Mouse (Mus musculus) layer of hippocampus, postnatal 14 days (tissue): Measurements from ENCODE around the gene Sapcd1. TPM values are rescaled to one million over a fixed set of nuclear protein-coding genes. Genes with fewer than 3 reads are reported as not detected.
"Not testable (repeated sequence)": the region's sequence is repeated elsewhere in the genome, so short reads cannot be mapped to it uniquely, and the experiment has no call there.

ENCODE experiments used
- DNase-seq, 2 experiments: peaks; one replicate each; pipeline ENCODE4 v3.0.0; 2021 to 2022; ENCODE audit warnings: low spot score in 2 of 2, mixed read lengths in 1 of 2
- total RNA-seq, 2 experiments: library from RNA; stranded (reverse); gene quantifications; 2 replicates each; pipeline ENCODE4 v1.2.3; 2021

Gene Sapcd1
- total RNA-seq, 2 experiments from 2014 or later: 1.8 to 2.6 TPM

GRCm38 (mm10) chr17:35055691-35056495, 28.1 kb upstream of the Sapcd1 start:
- no peak for DNase-seq

DNA sequence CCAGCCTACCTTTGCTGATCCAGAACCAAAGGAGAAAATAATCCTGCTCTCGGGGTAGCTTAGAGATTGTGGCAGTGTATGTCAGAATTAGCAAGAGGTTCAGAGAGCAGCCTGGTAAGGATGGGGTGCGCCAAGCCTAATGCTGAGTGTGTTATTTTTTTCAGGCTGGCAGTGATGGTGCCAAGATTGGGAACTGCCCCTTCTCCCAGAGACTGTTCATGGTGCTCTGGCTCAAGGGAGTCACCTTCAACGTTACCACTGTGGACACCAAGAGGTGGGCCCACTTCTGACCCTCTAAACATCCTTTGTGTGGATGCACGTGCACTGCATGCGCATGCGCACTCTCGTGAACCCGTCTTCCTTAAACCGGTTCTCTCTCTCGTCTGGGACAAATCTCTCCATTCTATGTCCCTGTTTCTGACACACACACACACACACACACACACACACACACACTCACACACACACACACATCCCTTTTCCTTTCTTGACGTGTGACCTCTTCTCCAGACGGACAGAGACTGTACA, 24.5 kb upstream of the Sapcd1 start:
- DNase-seq: no peak

DNA sequence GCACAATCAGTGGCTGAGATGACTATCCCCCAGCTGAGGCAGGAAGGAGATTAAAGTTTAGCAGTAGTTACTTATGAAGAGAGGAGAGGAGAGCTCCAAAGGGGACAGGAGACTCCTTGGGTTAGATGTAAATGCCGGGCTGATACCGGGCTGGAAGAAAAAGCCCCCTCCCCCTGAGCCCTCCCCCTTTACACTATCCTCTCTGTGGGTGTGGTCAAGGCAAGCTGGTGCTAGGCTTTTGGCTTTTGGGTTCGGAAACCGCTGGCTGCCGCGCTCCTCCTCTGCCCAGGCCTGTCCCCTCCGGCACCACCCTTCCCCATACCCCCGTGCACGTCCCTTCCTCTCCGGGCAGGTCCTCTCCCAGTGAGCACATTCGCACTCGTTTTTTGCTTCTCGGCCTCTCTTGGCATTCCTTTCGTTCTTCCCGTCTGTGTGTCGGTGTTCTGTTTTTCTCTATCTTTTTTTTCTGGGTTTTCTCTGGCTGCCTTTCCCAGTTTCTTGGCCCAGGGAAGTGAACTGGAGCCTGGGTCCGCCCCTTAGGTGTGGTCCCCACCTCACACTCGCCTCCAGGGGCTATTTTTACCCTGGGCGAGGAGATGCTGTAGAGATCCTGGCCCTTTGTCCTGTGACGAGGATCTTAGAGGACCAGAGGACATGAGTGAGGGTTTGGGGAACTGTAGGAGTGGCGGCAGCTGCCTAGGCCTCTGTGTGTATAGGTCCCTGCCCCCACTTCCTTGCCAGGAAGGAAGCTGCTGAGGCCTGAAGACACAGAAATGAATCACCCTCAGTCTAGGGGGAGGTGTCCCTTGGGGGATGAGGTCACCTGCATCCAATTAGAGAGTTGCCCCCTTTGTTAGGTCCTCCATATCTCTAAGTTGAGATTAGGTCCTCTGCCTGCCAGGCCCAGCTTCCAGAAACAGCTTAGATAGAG, 23.6 kb upstream of the Sapcd1 start:
- no peak for DNase-seq

DNA sequence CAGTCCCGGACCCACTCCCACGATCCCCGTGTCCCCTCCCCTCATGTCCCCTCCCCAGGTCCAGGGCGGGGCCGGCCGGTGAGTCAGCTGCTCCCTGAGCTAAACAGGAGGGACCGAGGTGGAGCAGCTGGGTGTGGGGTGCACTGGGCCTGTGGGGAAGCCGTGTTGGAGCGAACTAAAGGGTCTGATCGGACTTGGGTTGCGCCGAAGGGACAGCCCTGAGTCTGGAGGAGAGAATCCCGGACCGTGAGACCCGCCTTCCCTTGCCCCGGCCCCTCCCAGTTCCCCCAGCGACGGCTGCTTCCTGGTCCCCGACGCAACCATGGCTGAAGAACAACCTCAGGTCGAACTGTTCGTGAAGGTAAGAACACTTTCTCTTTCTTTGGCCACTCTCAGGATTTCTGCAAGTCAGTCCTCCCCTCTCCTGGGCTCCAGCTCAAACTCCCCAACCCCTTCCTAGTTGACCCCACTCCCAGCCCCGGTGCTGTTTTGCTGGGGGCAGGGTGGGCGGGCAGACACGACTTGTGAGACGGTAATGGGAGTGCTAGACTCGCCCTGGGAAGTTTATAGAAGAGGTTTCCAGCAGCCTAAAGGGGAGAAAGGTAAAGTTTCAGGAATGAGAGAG, 22.4 kb upstream of the Sapcd1 start:
- no peak for DNase-seq

- DNase-seq: no peak
Observed at GRCm38 (mm10) chr17:35049561-35050016, 21.8 kb upstream of the Sapcd1 start, which contains the start of gene Clic1. TSS of gene Clic1 (plus strand) at chr17:35049966.

GRCm38 (mm10) chr17:35048932-35049440, 21.2 kb upstream of the Sapcd1 start:
- DNase-seq: no peak

DNA sequence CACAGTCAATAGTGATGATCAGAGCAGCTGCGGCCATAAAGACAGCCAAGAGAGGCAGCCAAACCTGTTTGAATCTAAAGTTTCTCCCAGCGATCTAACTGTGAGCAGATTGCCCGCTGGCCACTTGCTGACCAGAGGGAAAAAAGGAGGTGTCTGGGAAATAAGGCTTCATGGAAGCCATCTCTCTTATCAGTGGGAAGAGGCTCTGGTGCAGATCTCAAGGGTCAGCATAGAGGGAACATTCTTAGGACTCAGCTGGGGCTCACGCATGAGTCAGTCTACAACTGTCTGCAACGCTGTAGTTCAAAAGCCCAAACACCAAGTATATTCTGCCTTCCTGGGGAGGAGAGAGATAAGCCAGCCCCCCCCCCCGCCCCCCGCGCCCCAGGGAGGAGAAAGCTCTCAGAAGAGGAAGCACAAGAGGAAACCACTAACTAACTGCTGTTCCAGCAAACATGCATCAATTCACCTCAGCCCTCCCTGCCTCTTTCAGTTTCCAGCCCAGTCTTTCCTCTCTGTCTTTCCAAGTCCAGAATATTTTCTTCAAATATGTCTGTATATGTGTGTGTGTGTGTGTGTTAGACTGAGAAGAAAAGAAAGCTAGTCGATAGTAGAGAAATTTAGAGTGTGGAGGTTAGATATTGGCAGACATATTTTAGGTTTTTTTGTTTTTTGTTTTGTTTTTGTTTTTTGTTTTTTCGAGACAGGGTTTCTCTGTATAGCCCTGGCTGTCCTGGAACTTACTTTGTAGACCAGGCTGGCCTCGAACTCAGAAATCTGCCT, 20.5 kb upstream of the Sapcd1 start:
- DNase-seq: no peak

DNA sequence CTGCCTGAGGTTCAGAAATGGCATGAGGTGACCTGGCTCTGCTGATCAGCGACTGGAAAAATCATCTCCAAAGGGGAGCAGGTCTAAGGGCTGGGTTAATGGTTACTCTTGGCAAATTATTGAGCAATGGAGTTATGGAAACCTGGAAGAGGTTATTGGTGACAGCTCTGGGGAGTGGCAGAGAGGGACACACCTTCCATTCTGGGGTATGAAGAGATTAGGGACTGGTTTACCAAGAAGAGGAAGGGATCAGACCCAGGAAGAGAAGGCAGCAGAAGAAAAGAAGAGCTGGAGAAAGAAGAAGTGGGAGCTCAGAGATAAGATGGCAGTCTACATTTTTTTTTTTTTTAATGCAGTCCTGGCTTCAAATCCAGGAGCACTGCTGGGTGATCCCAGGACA, 19.9 kb upstream of the Sapcd1 start:
- DNase-seq: no peak

DNA sequence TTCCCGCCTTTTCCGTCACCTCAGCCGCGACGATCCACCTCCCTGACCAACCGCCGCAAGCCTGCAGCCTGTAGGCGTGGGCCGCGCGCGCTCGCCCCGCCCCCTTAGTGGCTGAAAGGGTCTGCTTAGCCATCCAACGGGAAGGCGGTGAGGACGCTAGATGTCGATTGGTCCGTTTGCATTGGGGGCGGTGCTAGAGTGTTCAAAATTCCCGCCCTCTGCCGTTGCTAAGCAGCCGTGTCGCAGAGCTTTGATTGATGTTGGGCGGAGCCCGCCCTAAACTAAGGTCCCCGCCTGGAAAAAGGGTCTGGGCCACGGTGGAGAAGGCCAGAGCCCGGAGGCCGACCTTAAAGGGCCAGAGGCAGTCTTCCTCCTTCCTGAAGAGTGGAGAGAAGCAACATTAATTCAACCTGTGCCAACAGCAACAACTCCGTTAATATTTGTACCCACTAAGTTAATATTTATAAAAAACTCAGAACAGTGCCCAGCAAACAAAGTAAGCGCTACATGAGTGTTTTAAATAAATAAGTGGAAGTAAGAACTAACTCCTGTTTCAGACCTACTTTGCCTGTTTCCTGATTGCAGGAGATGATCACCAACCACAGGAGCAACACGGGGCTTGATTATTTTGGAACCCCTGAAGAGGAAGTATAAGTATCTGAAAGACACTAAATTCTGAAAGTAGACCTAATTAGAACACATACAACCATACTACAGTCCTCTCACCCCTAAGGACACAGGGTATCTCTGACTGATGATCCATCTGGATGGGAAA, 19.1 kb upstream of the Sapcd1 start, which contains the start of gene Msh5:
Gene Msh5, minus strand, starts transcription at position 65 of the 775 bp plus-strand sequence.
- DNase-seq: peak; percentile 93 to 97

DNA sequence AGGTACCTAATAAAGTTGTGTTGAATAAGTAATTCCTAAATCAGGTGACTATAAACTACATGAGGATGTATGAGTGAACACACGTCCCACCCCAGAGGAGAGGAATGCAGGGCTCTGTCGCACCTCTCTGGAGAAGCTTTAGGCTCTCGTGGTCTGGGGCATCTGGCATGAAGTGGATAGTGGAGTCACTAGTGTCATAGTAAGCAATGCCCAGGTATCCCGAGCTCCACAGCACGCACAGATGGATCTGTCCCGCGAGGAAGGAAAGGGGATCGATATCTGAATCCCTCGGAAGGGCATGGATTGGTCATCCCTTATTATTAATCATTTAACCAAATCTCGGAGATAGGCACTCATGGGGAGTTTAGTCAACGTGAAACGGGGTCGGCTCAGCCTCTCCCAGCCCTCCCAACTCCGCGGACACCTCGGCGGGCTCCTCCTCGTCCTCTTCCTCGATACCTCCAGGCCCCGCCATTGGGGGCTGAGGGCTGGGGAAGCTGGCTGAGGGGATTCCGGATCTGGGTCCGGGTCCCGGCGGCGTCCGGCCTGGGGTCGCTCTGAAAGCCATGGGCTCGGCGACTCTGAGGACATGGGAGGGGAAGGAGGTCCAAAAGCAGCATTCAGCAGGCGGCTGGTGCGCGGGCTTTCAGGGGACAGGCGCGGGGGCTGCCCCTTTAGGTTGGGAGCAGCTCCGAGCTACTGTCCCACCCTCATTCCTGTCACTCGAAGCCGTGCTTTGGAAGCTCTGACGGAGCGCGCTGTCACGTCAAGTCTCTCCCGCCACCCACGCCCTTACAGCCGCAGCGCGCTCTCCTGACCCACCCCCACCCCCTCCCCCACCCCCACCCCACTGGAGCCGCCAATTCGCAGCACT, 18.2 kb upstream of the Sapcd1 start:
- DNase-seq: no peak

GRCm38 (mm10) chr17:35044904-35045806, 17.3 kb upstream of the Sapcd1 start:
- no peak for DNase-seq

DNA sequence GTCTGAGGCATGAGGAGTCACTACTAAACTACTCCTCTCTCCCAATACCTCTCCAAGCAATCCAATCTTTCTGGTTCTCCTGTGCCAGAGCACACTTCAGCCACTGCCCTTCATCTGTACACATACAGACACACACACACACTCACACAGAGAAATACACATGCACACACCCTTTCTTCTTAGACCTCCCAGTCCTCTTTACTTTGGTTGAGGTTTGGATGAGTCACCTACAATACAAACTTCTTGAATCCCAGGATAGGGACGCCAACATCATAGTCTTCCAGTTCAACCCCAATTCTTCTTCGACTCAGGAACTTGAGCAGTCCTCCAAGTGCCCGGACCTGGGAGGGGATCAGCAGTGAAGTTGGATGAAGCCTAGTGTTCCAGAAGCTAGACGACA, 16.0 kb upstream of the Sapcd1 start:
- no peak for DNase-seq

DNA sequence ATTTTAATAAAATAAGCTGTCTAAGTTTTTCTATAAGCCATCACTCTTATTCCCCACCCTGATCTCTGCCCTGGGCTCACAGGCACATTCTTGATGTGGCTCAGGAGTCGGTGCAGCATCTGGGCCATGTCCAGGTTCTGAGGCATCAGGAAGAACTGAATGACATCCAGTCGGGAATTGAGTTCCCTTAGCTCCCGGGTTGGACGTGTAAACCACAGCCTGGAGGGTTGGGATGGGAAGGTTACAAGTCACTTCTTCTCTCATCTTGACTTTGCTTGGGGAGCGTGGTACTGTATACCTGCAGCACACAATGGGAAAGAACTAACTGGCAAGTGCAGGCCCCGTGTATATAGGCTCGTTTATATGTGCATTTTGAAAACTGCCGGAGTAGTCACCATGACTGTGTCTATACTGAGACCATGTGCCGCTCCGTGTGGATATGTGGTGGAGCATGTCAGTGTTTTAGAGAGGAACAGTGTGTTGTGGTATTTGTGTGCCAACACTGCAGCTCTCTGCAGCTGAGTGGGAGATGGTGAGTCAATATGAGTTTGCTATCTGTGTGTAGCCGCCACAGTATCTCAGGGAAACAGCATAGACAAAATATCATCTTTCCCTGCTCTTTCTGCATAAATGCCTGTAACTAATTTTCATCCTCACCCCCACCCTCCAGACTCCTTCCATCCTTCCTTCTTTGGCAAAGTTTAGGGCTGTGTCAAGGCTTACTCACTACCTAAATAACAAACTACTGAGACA, 11.5 kb upstream of the Sapcd1 start:
- peak in 1 of 2 experiments; percentile 59 for DNase-seq

DNA sequence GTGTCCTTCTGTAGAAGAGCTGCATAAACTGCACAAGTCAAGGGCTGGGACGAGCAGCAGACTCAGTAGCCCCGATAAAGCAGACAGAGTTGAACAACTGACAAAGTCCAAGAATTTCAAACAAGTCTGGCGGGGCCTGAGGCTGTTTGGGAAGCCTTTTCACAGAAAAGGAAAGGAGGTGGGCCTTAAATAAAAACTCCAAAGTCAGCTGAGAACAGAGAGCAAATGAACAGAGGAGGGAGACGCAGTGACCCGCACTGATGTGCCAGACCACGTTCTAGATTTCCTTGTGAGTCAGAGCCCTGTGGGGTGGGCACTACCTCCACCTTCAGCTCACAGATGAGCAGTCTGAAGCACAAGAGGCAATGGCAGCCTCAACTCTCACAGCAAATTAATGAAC, 7.1 kb upstream of the Sapcd1 start:
- no peak for DNase-seq

DNA sequence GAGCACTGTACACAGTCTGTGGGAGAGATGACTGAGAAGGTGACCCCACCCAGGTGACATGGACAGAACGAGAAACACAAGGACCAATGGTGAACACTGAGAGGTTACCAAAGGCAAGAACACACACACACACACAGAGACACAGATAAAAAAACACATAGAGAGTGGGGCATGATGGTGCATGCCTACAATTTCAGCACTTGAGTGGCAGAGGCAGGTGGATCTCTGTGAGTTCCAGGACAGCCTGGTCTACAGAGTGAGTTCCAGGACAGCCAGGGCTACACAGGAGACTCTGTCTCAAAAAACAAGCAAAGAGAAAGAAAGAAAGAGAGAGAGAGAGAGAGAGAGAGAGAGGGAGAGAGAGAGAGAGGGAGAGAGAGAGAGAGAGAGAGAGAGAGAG, 5.9 kb upstream of the Sapcd1 start:
- not testable (repeated sequence) for DNase-seq

- no peak for DNase-seq
Observed at GRCm38 (mm10) chr17:35032323-35032870, 4.6 kb upstream of the Sapcd1 start.
